Mouse (Mus musculus): ENCODE measurements around the gene Lztr1.
"Not testable (repeated sequence)": the region's sequence is repeated elsewhere in the genome, so short reads cannot be mapped to it uniquely, and the experiment has no call there.

Lztr1 gene

GRCm38 (mm10) chr16:17502681-17503080, 5.8 kb upstream of the Lztr1 start:
- no peak for DNase-seq (ENCODE audit: extremely low spot score, low read depth, low spot score)

GRCm38 (mm10) chr16:17507018-17507552, 1.4 kb upstream of the Lztr1 start:
- no peak for DNase-seq (ENCODE audit: extremely low spot score, low read depth, low spot score)

GRCm38 (mm10) chr16:17508031-17508430, 457 bp upstream of the Lztr1 start:
- DNase-seq (ENCODE audit: extremely low spot score, low read depth, low spot score) = not testable (repeated sequence)

- no peak for DNase-seq (ENCODE audit: extremely low spot score, low read depth, low spot score)
These were observed 731 bp downstream of the Lztr1 start for GRCm38 (mm10) chr16:17509240-17509597.

GRCm38 (mm10) chr16:17510143-17510542, 1.7 kb downstream of the Lztr1 start:
- DNase-seq (ENCODE audit: extremely low spot score, low read depth, low spot score) = no peak

- DNase-seq (ENCODE audit: extremely low spot score, low read depth, low spot score) = no peak
These were observed 2.2 kb downstream of the Lztr1 start for GRCm38 (mm10) chr16:17510686-17511085.

GRCm38 (mm10) chr16:17511431-17511830, 2.9 kb downstream of the Lztr1 start:
- no peak for DNase-seq (ENCODE audit: extremely low spot score, low read depth, low spot score)

GRCm38 (mm10) chr16:17518910-17519309, 10.4 kb downstream of the Lztr1 start:
- no peak for DNase-seq (ENCODE audit: extremely low spot score, low read depth, low spot score)

- no peak for DNase-seq (ENCODE audit: extremely low spot score, low read depth, low spot score)
These were observed 15.7 kb downstream of the Lztr1 start for GRCm38 (mm10) chr16:17524156-17524555.

- no peak for DNase-seq (ENCODE audit: extremely low spot score, low read depth, low spot score)
These were observed 17.0 kb downstream of the Lztr1 start for GRCm38 (mm10) chr16:17525524-17525923.

- no peak for DNase-seq (ENCODE audit: extremely low spot score, low read depth, low spot score)
These were observed 17.7 kb downstream of the Lztr1 start for GRCm38 (mm10) chr16:17526223-17526622.

- no peak for DNase-seq (ENCODE audit: extremely low spot score, low read depth, low spot score)
These were observed 19.1 kb downstream of the Lztr1 start for GRCm38 (mm10) chr16:17527606-17528005.

- no peak for DNase-seq (ENCODE audit: extremely low spot score, low read depth, low spot score)
These were observed 19.8 kb downstream of the Lztr1 start for GRCm38 (mm10) chr16:17528276-17528675.

GRCm38 (mm10) chr16:17529981-17530586, 21.6 kb downstream of the Lztr1 start:
- DNase-seq (ENCODE audit: extremely low spot score, low read depth, low spot score) = no peak

- peak; percentile 89 for DNase-seq (ENCODE audit: extremely low spot score, low read depth, low spot score)
These were observed 22.3 kb downstream of the Lztr1 start, which contains the start of gene Thap7 for GRCm38 (mm10) chr16:17530640-17531288. Gene Thap7 (minus strand): TSS chr16:17531136.

- no peak for DNase-seq (ENCODE audit: extremely low spot score, low read depth, low spot score)
These were observed 23.8 kb downstream of the Lztr1 start for GRCm38 (mm10) chr16:17532271-17532670.

- DNase-seq (ENCODE audit: extremely low spot score, low read depth, low spot score) = no peak
These were observed 24.3 kb downstream of the Lztr1 start for GRCm38 (mm10) chr16:17532676-17533329.

GRCm38 (mm10) chr16:17536584-17536983, 28.1 kb downstream of the Lztr1 start:
- no peak for DNase-seq (ENCODE audit: extremely low spot score, low read depth, low spot score)

- DNase-seq (ENCODE audit: extremely low spot score, low read depth, low spot score) = no peak
These were observed 34.1 kb downstream of the Lztr1 start for GRCm38 (mm10) chr16:17542632-17543031.

GRCm38 (mm10) chr16:17552837-17553236, 44.3 kb downstream of the Lztr1 start:
- DNase-seq (ENCODE audit: extremely low spot score, low read depth, low spot score) = no peak

GRCm38 (mm10) chr16:17553910-17554685, 45.6 kb downstream of the Lztr1 start:
- DNase-seq (ENCODE audit: extremely low spot score, low read depth, low spot score) = no peak

Data from hindlimb bud, embryonic 11.5 days (tissue).